Mouse (Mus musculus): Measurements from ENCODE around the gene Grn. TPM values are rescaled to one million over a fixed set of nuclear protein-coding genes. Genes with fewer than 3 reads are reported as not detected.

The Grn gene
- polyA plus RNA-seq, 1 experiment from 2014 or later: 68.1 TPM

GRCm38 (mm10) chr11:102392441-102393237 is 37.5 kb upstream of the Grn start:
- no peak overlapping the region for H3K9ac ChIP-seq (ENCODE audit: low read depth, low read length)

GRCm38 (mm10) chr11:102393238-102393634 is 36.9 kb upstream of the Grn start, which contains the start of gene Rundc3a:
TSS of gene Rundc3a (plus strand) at chr11:102393403.
- Histone ChIP-seq H3K9ac (ENCODE audit: low read depth, low read length) (no peak within 1 kb of the TSS), H3K4me1 (replicated peaks; ENCODE audit: control insufficient read depth, insufficient read depth, low read length) (no peaks in the 10 kb centered on the region; the same call in 1 of the 2 replicates), H3K27ac (ENCODE audit: low read depth, low read length) (no peak within 1 kb of the TSS), H3K9me3 (ENCODE audit: control insufficient read depth, low read length) (no peaks in the 10 kb centered on the region), H3K4me2 (peak within 1 kb of the TSS; percentile 64), H3K4me3 (ENCODE audit: low read depth, low read length) (peak within 1 kb of the TSS; percentile 27), H3K27me3 (replicated peaks; ENCODE audit: control insufficient read depth, insufficient read depth, low read length) (peaks cover 48% of the 10 kb centered on the region), H3K36me3 (ENCODE audit: control insufficient read depth, insufficient read depth, low read length) (no peaks in the 10 kb centered on the region)
- under 1% methylated on average over 33 of the region's 34 CpGs for WGBS
- ATAC-seq (replicated peaks; ENCODE audit: low FRiP score): peak; percentile 80
- peak; percentile 89 for DNase-seq (ENCODE audit: low spot score)

More at GRCm38 (mm10) chr11:102392441-102393237, 37.5 kb upstream of the Grn start:
- H3K9me3 ChIP-seq (ENCODE audit: control insufficient read depth, low read length): no peaks in the 10 kb centered on the region
- H3K27ac ChIP-seq (ENCODE audit: low read depth, low read length): no peak overlapping the region
- H3K4me3 ChIP-seq (ENCODE audit: low read depth, low read length): peak overlapping the region; percentile 27
- peaks cover 43% of the 10 kb centered on the region for H3K27me3 ChIP-seq (replicated peaks; ENCODE audit: control insufficient read depth, insufficient read depth, low read length)
- no peak for DNase-seq (ENCODE audit: low spot score)
- peak overlapping the region; percentile 64 for H3K4me2 ChIP-seq
- no peak; the same call in 1 of the 2 replicates for ATAC-seq (replicated peaks; ENCODE audit: low FRiP score)
- H3K36me3 ChIP-seq (ENCODE audit: control insufficient read depth, insufficient read depth, low read length): no peaks in the 10 kb centered on the region
- WGBS: 18% methylated on average over 15 of the region's 15 CpGs
- no peaks in the 10 kb centered on the region; the same call in 1 of the 2 replicates for H3K4me1 ChIP-seq (replicated peaks; ENCODE audit: control insufficient read depth, insufficient read depth, low read length)

- DNase-seq (ENCODE audit: low spot score) (peak; percentile 38), ATAC-seq (replicated peaks; ENCODE audit: low FRiP score) (no peak)
- WGBS: 14% methylated on average over 17 of the region's 17 CpGs
- no peaks in the 10 kb centered on the region; the same call in 1 of the 2 replicates for H3K4me1 ChIP-seq (replicated peaks; ENCODE audit: control insufficient read depth, insufficient read depth, low read length)
- no peak overlapping the region for H3K27ac ChIP-seq (ENCODE audit: low read depth, low read length)
- no peaks in the 10 kb centered on the region for H3K36me3 ChIP-seq (ENCODE audit: control insufficient read depth, insufficient read depth, low read length)
- H3K4me2 ChIP-seq: peak overlapping the region; percentile 64
- peaks cover 55% of the 10 kb centered on the region for H3K27me3 ChIP-seq (replicated peaks; ENCODE audit: control insufficient read depth, insufficient read depth, low read length)
- peak overlapping the region; percentile 27 for H3K4me3 ChIP-seq (ENCODE audit: low read depth, low read length)
- H3K9ac ChIP-seq (ENCODE audit: low read depth, low read length): no peak overlapping the region
- H3K9me3 ChIP-seq (ENCODE audit: control insufficient read depth, low read length): no peaks in the 10 kb centered on the region
Observed at GRCm38 (mm10) chr11:102393719-102394420, 36.2 kb upstream of the Grn start.

GRCm38 (mm10) chr11:102394421-102395124 is 35.5 kb upstream of the Grn start:
- no peak overlapping the region for H3K9ac ChIP-seq (ENCODE audit: low read depth, low read length)
- no peak overlapping the region for H3K27ac ChIP-seq (ENCODE audit: low read depth, low read length)
- H3K9me3 ChIP-seq (ENCODE audit: control insufficient read depth, low read length): no peaks in the 10 kb centered on the region
- no peak overlapping the region for H3K4me2 ChIP-seq
- no peak for DNase-seq (ENCODE audit: low spot score)
- peaks cover 62% of the 10 kb centered on the region for H3K27me3 ChIP-seq (replicated peaks; ENCODE audit: control insufficient read depth, insufficient read depth, low read length)
- no peaks in the 10 kb centered on the region for H3K36me3 ChIP-seq (ENCODE audit: control insufficient read depth, insufficient read depth, low read length)
- H3K4me1 ChIP-seq (replicated peaks; ENCODE audit: control insufficient read depth, insufficient read depth, low read length): no peaks in the 10 kb centered on the region; the same call in 1 of the 2 replicates
- no peak overlapping the region for H3K4me3 ChIP-seq (ENCODE audit: low read depth, low read length)
- 77% methylated on average over 9 of the region's 9 CpGs for WGBS
- ATAC-seq (replicated peaks; ENCODE audit: low FRiP score): no peak

- Histone ChIP-seq H3K27me3 (replicated peaks; ENCODE audit: control insufficient read depth, insufficient read depth, low read length) (peaks cover 69% of the 10 kb centered on the region), H3K9ac (ENCODE audit: low read depth, low read length) (no peak overlapping the region), H3K4me3 (ENCODE audit: low read depth, low read length) (no peak overlapping the region), H3K27ac (ENCODE audit: low read depth, low read length) (no peak overlapping the region), H3K4me1 (replicated peaks; ENCODE audit: control insufficient read depth, insufficient read depth, low read length) (peaks cover 5% of the 10 kb centered on the region), H3K36me3 (ENCODE audit: control insufficient read depth, insufficient read depth, low read length) (no peaks in the 10 kb centered on the region), H3K9me3 (ENCODE audit: control insufficient read depth, low read length) (no peaks in the 10 kb centered on the region), H3K4me2 (no peak overlapping the region)
- ATAC-seq (replicated peaks; ENCODE audit: low FRiP score) (no peak), DNase-seq (ENCODE audit: low spot score) (no peak)
- WGBS: 16% methylated on average over 5 of the region's 5 CpGs
Observed at GRCm38 (mm10) chr11:102395250-102395649, 34.9 kb upstream of the Grn start.

- no peak overlapping the region for H3K9ac ChIP-seq (ENCODE audit: low read depth, low read length)
- peaks cover 5% of the 10 kb centered on the region for H3K4me1 ChIP-seq (replicated peaks; ENCODE audit: control insufficient read depth, insufficient read depth, low read length)
- no peak overlapping the region for H3K4me2 ChIP-seq
- no peaks in the 10 kb centered on the region for H3K9me3 ChIP-seq (ENCODE audit: control insufficient read depth, low read length)
- no peak overlapping the region for H3K4me3 ChIP-seq (ENCODE audit: low read depth, low read length)
- ATAC-seq (replicated peaks; ENCODE audit: low FRiP score) (no peak), DNase-seq (ENCODE audit: low spot score) (no peak)
- 57% methylated on average over 6 of the region's 6 CpGs for WGBS
- H3K27me3 ChIP-seq (replicated peaks; ENCODE audit: control insufficient read depth, insufficient read depth, low read length): peaks cover 75% of the 10 kb centered on the region
- H3K36me3 ChIP-seq (ENCODE audit: control insufficient read depth, insufficient read depth, low read length): no peaks in the 10 kb centered on the region
- no peak overlapping the region for H3K27ac ChIP-seq (ENCODE audit: low read depth, low read length)
Observed at GRCm38 (mm10) chr11:102396263-102396662, 33.9 kb upstream of the Grn start.

- Histone ChIP-seq H3K36me3 (ENCODE audit: control insufficient read depth, insufficient read depth, low read length) (no peaks in the 10 kb centered on the region), H3K4me3 (ENCODE audit: low read depth, low read length) (no peak overlapping the region), H3K27me3 (replicated peaks; ENCODE audit: control insufficient read depth, insufficient read depth, low read length) (peaks cover 76% of the 10 kb centered on the region), H3K4me1 (replicated peaks; ENCODE audit: control insufficient read depth, insufficient read depth, low read length) (peaks cover 5% of the 10 kb centered on the region), H3K27ac (ENCODE audit: low read depth, low read length) (no peak overlapping the region), H3K9ac (ENCODE audit: low read depth, low read length) (no peak overlapping the region), H3K9me3 (ENCODE audit: control insufficient read depth, low read length) (no peaks in the 10 kb centered on the region), H3K4me2 (no peak overlapping the region)
- no peak for DNase-seq (ENCODE audit: low spot score)
- 77% methylated on average over 7 of the region's 7 CpGs for WGBS
- no peak for ATAC-seq (replicated peaks; ENCODE audit: low FRiP score)
Observed at GRCm38 (mm10) chr11:102396671-102397141, 33.4 kb upstream of the Grn start.

GRCm38 (mm10) chr11:102398007-102398825 is 31.9 kb upstream of the Grn start:
- ATAC-seq (replicated peaks; ENCODE audit: low FRiP score) (no peak), DNase-seq (ENCODE audit: low spot score) (no peak)
- peaks cover 5% of the 10 kb centered on the region for H3K4me1 ChIP-seq (replicated peaks; ENCODE audit: control insufficient read depth, insufficient read depth, low read length)
- H3K4me2 ChIP-seq: no peak overlapping the region
- no peak overlapping the region for H3K27ac ChIP-seq (ENCODE audit: low read depth, low read length)
- WGBS: 76% methylated on average over 20 of the region's 20 CpGs
- peaks cover 75% of the 10 kb centered on the region for H3K27me3 ChIP-seq (replicated peaks; ENCODE audit: control insufficient read depth, insufficient read depth, low read length)
- H3K4me3 ChIP-seq (ENCODE audit: low read depth, low read length): no peak overlapping the region
- no peaks in the 10 kb centered on the region for H3K9me3 ChIP-seq (ENCODE audit: control insufficient read depth, low read length)
- no peak overlapping the region for H3K9ac ChIP-seq (ENCODE audit: low read depth, low read length)
- peaks cover 4% of the 10 kb centered on the region for H3K36me3 ChIP-seq (ENCODE audit: control insufficient read depth, insufficient read depth, low read length)
